Mouse (Mus musculus) myocyte (in vitro differentiated cells): ENCODE results near the gene Ctsq. TPM values are rescaled to one million over a fixed set of nuclear protein-coding genes. Genes with fewer than 3 reads are reported as not detected.

Experiments used
- polyA plus RNA-seq: library from polyadenylated mRNA; unstranded; fragments of >200 nt; fragmentation: generic; extraction: Trizol; gene quantifications from one replicate; pipeline ENCODE4 v1.2.1, GENCODE M21; 2012; ENCODE audit warnings: missing spikeins

The Ctsq gene
- polyA plus RNA-seq, 1 experiment = not detected

Other genes starting within 250 kb of the Ctsq start
- gene Ctsll3, start 237.8 kb downstream of the Ctsq start, polyA plus RNA-seq = not detected
- 0.29 TPM for gene 4930486L24Rik, start 176.2 kb downstream of the Ctsq start, polyA plus RNA-seq
- gene Gm49392, start 143.7 kb downstream of the Ctsq start, polyA plus RNA-seq = 0.31 TPM
- 2.2 TPM for gene Ctla2b, start 143.2 kb downstream of the Ctsq start, polyA plus RNA-seq
- not detected for gene Tpbpb, start 135.8 kb downstream of the Ctsq start, polyA plus RNA-seq
- 0.44 TPM for gene Gm49393, start 105.0 kb downstream of the Ctsq start, polyA plus RNA-seq
- 0.76 TPM for gene Gm49391, start 104.1 kb downstream of the Ctsq start, polyA plus RNA-seq
- gene Ctla2a, start 104.0 kb downstream of the Ctsq start, polyA plus RNA-seq = 10.3 TPM
- gene Tpbpa, start 98.6 kb downstream of the Ctsq start, polyA plus RNA-seq = not detected
- gene Ctsj, start 34.7 kb downstream of the Ctsq start, polyA plus RNA-seq = not detected
- not detected for gene Ctsr, start 123.6 kb upstream of the Ctsq start, polyA plus RNA-seq
- not detected for gene Cts6, start 162.8 kb upstream of the Ctsq start, polyA plus RNA-seq
- gene Cts8, start 214.7 kb upstream of the Ctsq start, polyA plus RNA-seq = not detected
- gene Gm49398, start 248.2 kb upstream of the Ctsq start, polyA plus RNA-seq = not detected